Mouse (Mus musculus): ENCODE results near the gene Ech1.

GRCm38 (mm10) chr7:28833723-28834347 is 8.8 kb downstream of the Ech1 start, which contains the start of gene Lgals4:
- no peak for TF ChIP-seq CTCF (IDR thresholded peaks at IDR 0.05; ENCODE audit: low read depth)
- no peak for TF ChIP-seq EP300 (optimal IDR thresholded peaks at IDR 0.05)
